Mouse (Mus musculus) heart, postnatal 0 days (tissue): Measurements from ENCODE around the gene Icam4.

Experiments
- CTCF ChIP-seq: IDR thresholded peaks from 2 replicates; pipeline ENCODE4 v1.5.1; 2016; ENCODE audit warnings: antibody characterized with exemption, control low read depth, low read depth
- EP300 ChIP-seq: IDR thresholded peaks from 2 replicates; pipeline ENCODE4 v1.6.1; 2016; ENCODE audit warnings: antibody characterized with exemption, low read depth

GRCm38 (mm10) chr9:20990861-20991260, 38.3 kb upstream of the Icam4 start:
- TF ChIP-seq CTCF (no peak), EP300 (no peak)
